Mouse (Mus musculus) ES-CJ7 (cell line): ENCODE results near the gene Chrna7.

Source experiments
- DNase-seq: peaks from one replicate; pipeline ENCODE4 v3.0.0; 2011; ENCODE audit warnings: low read depth, low spot score

Chrna7 gene

GRCm38 (mm10) chr7:63212084-63212723 is at the start of gene Chrna7:
Chrna7 (minus strand) TSS chr7:63212569.
- peak; percentile 81 for DNase-seq

DNA sequence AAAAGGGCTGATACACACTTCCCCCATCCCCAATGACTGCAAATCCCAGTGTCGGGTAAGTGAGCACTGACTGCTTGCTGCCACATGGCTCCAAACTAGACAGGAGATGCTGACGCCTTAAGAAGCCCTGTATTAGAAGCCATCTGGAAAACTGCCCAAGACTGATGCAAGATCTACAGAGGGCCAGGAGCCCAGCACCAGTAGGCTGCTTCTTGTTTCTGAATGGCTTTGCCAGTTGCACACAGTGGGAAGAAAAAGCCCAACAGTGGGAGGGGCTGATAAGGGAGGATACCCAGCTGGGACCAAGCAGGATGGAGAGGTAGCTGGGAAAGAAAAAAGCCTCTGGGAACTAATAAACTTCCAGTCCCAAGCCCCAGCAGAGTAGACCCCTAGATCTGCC is 37.0 kb upstream of the Chrna7 start:
- no peak for DNase-seq

DNA sequence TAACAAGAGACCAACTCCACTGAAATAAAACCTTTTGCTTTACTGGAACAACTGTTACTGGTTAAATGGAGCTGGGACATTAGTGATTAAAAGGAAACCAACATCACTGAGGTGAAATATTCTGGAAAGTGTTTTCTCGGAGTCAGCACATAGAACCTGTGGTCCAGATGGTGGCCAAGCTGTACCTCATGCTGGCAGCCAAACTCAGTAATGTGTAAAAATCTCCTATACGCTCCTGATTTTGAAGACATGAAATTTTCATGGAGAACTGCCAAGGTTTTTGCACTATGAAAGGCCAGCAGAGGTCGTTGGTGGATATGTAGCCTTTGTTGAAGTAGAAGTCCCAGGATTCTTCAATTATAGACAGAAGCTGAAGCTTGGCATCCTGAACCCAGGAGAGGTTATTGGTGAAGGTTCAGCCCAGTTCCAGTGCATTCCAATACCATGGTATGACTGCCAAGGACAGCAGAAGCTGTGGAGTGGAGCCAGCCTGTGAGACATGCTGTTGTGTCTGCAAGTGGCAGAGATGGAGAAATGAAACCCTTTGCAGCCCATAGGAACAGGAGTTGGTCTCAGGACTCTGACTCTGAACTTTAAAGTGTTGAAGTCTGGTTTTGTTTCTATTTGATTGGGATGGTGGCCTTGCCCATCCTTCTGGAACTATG is 25.6 kb upstream of the Chrna7 start:
- no peak for DNase-seq

DNA sequence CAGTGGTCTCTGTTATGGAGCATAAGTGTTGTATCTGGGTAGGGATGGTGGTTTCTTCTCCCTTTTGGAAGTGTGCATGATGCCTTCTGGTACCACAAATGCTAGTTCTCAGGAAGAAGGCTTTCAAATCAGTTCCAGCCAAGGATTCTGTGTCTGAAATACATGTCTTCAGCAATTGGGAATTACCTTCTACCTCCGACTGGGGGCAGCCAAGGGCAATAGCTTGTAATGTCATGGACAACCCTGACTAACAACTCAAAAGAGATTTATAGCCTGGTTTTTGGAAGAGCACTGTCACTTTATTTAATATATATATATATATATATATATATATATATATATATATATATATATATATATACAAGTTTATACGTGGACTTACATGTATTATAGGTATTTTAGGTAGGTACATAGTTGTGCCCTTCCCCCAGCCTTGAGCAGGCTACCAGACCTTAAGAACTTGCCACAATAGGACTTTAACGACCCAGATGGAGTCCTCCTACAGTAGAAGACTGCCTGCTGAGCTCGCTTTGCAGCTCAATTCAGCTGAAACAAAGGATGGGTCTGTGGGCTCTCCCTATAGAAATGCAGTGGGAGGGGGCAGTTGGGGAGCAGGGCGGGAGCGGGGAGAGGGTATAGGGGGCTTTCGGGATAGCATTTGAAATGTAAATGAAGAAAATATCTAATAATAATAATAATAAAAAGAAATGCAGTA is 12.9 kb upstream of the Chrna7 start:
- DNase-seq: peak; percentile 86

GRCm38 (mm10) chr7:63211641-63212083 is 707 bp downstream of the Chrna7 start:
- no peak for DNase-seq

GRCm38 (mm10) chr7:63209501-63209900 is 2.9 kb downstream of the Chrna7 start:
- DNase-seq: peak; percentile 27

DNA sequence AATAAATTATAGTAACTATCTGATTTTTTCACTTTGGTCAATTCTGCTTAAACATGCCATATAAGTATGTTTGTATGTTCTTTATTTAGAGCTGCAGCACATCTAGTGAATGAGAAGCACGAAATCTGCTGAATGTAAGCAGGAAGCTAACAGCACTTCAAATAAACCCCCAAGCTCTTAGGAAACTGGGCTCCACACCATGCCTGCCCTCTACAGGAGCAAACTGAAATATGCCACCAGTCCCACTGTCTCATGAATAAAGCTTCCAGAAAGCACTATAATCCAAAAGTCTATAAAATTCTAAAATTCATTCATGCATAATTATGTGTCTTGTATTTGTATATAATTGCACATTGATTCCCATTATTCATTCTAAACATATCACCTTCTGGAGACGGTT is 5.2 kb downstream of the Chrna7 start:
- no peak for DNase-seq

DNA sequence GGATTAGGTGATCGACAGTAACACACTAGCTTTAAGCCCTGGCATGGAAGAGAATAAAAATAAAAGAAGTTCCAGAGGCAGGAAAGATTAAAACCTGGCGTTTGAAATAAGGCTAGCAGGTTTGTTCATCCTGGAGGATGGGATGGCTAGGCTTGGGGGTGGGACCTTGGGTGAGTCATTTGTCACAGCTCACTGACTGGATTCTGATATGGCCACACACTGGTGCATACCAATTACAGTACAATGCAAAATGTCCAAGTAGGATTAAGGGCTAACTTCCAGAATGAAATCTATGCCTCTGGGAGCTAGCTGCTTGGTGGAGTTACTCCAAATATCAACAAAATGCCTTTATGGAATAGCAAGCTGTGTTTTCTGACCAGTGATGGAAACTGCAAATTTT is 16.8 kb downstream of the Chrna7 start:
- DNase-seq: no peak

DNA sequence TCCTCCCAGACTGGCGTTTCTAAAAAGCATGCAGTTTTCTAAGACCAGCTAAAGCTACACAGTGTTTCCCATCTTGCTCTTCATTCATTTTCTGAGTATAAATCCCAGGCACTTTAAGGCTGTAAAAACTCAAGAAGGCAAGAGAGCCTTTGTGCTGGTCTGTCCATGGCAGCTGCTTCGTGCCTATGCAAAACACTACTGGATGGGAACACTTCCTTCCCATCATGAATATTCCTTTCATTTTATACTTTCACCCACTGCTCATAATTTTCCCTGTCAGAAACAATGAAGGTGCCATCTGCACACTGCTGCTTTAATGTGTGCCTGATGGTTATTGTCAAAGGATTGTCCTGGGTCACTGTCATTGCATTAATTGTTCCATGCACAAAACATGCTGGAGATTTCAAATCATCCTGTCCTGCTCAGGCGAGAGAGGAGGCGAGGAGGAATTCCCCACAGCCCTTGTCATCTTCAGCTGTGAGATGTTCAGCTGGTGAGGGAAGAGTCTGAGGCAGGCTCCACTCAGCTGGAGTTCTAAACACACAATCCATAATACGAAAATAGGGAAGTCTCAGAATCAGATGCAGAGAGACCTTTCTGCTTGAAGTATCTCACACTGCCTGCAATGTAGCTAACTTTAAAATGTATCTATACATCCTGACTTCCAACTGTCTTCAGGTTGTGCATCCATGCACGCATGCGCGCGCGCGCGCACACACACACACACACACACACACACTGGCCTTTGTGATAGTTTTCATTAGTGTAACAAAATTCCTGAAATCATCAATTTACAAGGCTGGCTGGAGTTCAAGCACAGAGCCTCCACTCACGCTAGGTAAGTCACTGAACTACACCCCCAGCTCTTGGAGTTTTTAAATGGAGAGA is 22.5 kb downstream of the Chrna7 start:
- DNase-seq: no peak

DNA sequence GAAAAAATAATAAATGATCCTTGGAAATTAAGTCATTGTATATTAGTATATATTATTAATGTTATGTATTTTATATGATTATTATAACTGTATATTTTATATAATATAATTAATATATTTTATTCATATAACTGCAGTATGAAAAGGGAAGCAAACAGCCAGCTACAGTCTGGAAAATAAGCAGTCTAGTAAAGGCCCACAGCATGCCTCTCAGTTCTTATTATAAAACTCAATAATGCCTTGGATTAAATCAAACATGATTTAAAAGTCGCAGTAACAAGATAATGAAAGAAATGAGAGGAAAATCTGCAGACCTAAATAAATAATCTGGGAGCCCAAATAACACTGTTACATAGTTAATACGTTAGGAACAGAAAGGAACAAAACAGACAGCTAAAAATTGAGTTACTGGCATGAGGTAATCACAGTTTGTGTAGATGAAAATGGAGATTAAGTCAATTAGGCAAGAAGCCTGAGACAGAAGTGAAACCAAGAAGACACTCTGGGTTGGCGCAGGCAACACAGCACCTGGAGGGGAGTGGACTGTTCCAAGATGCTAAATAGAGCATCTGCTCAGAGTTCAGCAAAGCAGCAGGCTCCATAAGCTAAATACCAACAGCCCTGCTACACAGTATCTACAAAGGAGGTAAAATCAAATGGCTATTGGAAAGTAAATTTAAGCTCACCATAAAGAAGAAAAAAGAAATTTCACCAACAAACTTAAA is 42.1 kb downstream of the Chrna7 start:
- no peak for DNase-seq

DNA sequence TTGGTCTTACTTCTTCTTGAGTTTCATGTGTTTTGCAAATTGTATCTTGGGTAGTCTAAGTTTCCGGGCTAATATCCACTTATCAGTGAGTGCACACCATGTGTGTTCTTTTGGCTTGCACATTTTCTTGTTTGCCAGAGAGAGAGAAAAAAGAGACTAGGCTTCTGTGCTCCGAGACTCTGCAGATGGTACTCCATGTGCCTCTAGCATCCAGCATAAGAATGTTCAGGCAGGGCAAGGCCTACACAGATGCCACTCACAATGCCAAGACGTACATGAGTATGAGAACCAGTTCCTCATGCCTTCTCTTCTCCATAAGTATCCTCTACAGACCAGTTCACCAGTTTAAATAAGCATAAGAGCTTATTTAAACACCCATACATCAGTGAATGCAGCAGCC is 47.8 kb downstream of the Chrna7 start:
- DNase-seq: no peak

DNA sequence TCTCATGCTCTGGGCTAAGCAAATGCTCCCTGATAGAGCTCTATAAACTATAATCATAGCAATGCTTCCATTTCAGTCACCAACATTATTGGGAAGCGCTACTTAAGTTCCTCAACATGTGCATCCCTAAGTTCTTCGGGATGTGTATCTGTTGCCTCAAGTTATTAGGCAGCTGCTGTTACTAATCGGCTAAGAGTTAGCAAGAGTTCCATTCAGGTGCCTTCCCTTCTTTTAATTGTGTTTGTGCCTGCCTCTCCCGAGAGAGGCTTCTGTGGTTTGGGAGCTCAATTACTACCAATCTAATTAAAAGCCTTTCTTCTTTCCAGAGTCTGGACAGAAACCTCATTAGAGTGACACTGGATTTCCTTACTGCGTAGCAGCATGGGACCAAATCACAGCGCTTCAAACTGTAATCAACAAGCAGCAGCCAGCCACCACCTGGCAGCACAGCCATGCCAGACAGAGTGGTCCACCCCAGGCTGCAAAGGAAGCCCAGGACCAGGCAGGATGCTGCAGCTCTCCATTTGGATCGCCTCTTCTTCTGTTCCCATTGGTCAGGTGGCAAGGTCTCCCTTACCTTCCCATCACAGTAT is 50.0 kb downstream of the Chrna7 start:
- DNase-seq: no peak

DNA sequence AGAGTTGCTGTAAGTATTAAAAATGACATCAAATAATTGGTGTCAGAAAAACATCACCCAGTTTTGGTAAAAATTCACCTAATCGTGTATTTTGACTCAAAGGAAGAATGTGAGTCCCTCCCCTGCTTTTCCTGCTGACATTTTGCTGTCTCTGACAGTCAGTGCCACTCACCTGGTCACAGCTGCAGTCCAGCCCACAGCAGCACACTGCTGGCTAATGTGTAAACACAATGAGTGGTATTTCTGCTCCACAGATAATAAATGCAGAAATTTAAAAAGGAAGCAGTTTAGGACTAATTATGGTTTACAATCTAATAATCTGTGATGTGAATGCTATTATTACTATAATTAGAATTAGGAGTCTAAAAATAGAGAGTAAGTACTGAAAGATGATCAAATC is 59.1 kb downstream of the Chrna7 start:
- no peak for DNase-seq

DNA sequence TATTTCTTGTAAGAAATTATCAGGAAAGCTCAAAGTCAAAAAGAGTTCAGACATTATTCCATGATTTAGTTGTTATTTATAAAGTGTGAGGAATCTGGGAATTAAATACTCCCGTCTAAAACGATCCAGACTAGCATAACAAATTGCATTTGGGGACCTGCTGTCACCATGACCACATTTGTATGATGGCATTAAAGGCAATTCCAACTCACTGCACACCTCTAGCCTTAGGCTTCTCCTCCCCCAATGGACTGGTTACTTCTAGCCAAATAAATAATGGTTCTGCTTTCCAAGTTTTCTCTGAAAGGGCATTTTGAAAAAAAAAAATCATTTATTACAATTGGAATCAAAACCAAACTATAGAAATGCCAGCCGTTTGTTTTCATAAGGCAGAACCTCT is 63.6 kb downstream of the Chrna7 start:
- DNase-seq: no peak

DNA sequence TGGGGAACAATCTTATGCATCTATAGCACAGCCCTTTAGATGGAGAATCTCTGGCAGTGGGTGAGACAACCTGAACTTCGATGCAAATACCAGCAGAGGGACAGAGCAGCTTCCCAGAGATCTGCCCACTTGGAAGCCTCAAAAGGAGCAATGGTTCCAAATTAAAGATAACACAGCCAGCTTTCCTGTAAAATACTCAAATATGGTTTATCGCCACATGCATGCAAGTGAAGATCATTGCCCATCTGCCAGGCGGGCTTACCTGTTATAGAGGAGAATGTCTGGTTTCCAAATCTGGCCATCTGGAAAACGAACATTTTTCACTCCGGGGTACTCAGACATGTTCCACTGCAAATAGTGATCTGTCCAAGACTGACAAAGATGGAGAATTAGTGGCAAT is 64.0 kb downstream of the Chrna7 start:
- no peak for DNase-seq

DNA sequence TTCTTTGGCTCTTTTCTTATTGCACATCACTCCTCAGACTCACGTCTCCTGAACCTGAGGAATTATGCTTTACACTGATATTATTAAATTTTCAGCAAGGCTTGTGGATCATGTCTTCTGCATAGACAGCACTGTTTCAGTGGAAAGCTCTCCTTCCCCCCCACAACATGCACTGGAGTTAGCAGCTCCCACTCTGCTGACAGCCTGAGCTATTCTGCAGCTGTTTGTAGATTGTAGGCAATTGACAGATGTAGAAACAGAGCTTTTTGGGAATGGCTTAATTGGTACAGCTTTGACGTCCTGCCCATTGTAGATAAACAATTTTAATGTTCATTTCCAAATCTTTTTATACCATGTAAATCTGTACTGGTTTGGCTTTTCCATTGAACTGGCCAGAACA is 89.8 kb downstream of the Chrna7 start:
- no peak for DNase-seq

DNA sequence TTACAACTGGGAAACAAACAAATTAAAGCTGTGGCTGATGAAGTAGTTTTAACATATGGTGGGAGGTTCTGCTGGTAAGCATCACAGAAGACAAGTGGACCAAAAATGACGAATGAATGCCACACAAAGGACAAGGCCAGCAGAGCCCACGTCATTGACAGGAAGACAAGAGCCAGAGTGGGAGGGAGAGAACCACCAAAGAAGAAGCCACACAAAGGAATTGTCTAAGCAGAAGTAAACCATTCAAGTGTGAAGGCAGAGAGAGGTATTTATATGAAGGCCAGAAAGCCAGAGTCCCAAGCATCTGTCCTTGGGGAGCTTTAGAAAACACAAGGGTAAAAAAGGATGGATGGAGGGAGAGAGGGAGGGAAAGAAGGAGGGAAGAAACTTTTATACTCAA is 98.7 kb downstream of the Chrna7 start:
- DNase-seq: no peak

DNA sequence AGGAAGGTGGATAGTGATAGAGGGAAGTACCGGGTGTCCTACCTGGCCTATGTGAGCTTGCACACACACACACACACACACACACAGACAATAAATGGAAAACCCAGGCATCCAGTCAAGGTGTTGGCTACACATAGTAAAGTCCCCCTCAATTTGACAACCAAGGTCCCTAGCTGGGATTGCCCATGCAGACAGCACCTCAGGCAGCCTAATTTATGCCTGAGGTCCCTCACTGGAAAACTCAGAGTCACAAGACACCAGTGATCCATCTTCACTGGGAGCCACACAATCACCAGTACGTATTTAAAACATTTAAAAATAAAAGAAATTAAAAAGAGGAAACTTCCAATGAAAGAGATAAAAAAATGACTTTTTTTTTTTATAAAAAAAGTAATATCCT is 99.1 kb downstream of the Chrna7 start:
- no peak for DNase-seq

DNA sequence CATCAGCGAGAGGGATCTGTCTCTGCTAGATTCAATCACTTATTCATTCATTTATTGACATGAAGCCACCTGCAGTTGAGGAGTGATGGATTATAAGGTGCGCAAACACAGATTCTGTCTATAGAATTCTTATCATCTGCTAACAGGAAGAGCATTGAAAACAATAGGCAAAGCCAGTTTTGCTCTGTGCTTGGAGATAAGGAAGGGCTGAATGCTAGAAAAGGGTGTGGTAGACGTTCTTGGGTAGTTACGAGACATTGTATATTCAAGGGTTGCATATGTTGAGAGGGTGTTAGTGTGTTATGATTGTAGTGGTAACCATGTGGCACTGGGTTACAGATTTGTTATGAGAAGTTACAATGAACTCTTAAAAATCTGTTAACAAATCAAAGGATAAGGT is 103.0 kb downstream of the Chrna7 start:
- no peak for DNase-seq

GRCm38 (mm10) chr7:63085954-63086353 is 126.4 kb downstream of the Chrna7 start:
- DNase-seq: no peak
